Mouse (Mus musculus): ENCODE results near the gene Gm8247. TPM values are rescaled to one million over a fixed set of nuclear protein-coding genes. Genes with fewer than 3 reads are reported as not detected.
"Not testable (repeated sequence)": the region's sequence is repeated elsewhere in the genome, so short reads cannot be mapped to it uniquely, and the experiment has no call there.

Gene Gm8247
- polyA plus RNA-seq (2011; ENCODE audit: insufficient read length, low read depth, missing spikeins), result not detected in 2 replicates

GRCm38 (mm10) chr14:44582853-44583252 lies at the start of gene Gm8247:
Gm8247 (plus strand) TSS chr14:44583153.
- not testable (repeated sequence) for H3K27ac ChIP-seq (ENCODE audit: insufficient read depth, low read length); H3K4me3 ChIP-seq (ENCODE audit: insufficient read depth, low read length); H3K4me1 ChIP-seq (ENCODE audit: control insufficient read depth, insufficient read depth, low read length)

GRCm38 (mm10) chr14:44547961-44548360 lies 35.0 kb upstream of the Gm8247 start:
- H3K27ac ChIP-seq (ENCODE audit: insufficient read depth, low read length); H3K4me3 ChIP-seq (ENCODE audit: insufficient read depth, low read length); H3K4me1 ChIP-seq (ENCODE audit: control insufficient read depth, insufficient read depth, low read length): not testable (repeated sequence)

GRCm38 (mm10) chr14:44591765-44592164 lies 8.8 kb downstream of the Gm8247 start:
- H3K4me3 ChIP-seq (ENCODE audit: insufficient read depth, low read length); H3K4me1 ChIP-seq (ENCODE audit: control insufficient read depth, insufficient read depth, low read length); H3K27ac ChIP-seq (ENCODE audit: insufficient read depth, low read length): not testable (repeated sequence)

GRCm38 (mm10) chr14:44627737-44628136 lies 44.8 kb downstream of the Gm8247 start, which contains the start of gene Gm5624:
Gm5624 (minus strand) TSS chr14:44627938.
- not testable (repeated sequence) for H3K27ac ChIP-seq (ENCODE audit: insufficient read depth, low read length); H3K4me1 ChIP-seq (ENCODE audit: control insufficient read depth, insufficient read depth, low read length); H3K4me3 ChIP-seq (ENCODE audit: insufficient read depth, low read length)

Other genes with a start within 250 kb of the Gm8247 start
- not detected in 2 replicates for gene Gm5930, start 244.6 kb upstream of the Gm8247 start, polyA plus RNA-seq (2011; ENCODE audit: insufficient read length, low read depth, missing spikeins)
- not detected in 2 replicates for gene Gm8229, start 217.8 kb upstream of the Gm8247 start, polyA plus RNA-seq (2011; ENCODE audit: insufficient read length, low read depth, missing spikeins)
- gene Gm3371, start 172.5 kb upstream of the Gm8247 start, polyA plus RNA-seq (2011; ENCODE audit: insufficient read length, low read depth, missing spikeins), result not detected in 2 replicates
- not detected in 2 replicates for gene Gm8232, start 149.5 kb upstream of the Gm8247 start, polyA plus RNA-seq (2011; ENCODE audit: insufficient read length, low read depth, missing spikeins)
- gene BC061237, start 90.7 kb upstream of the Gm8247 start, polyA plus RNA-seq (2011; ENCODE audit: insufficient read length, low read depth, missing spikeins), result not detected in 2 replicates
- gene Gm17093, start 64.9 kb upstream of the Gm8247 start, polyA plus RNA-seq (2011; ENCODE audit: insufficient read length, low read depth, missing spikeins), result not detected in 2 replicates
- gene Gm5624, start 44.8 kb downstream of the Gm8247 start, polyA plus RNA-seq (2011; ENCODE audit: insufficient read length, low read depth, missing spikeins), result not detected in 2 replicates
- gene Gm8257, start 123.3 kb downstream of the Gm8247 start, polyA plus RNA-seq (2011; ENCODE audit: insufficient read length, low read depth, missing spikeins), result not detected in 2 replicates
- not detected in 2 replicates for gene Gm8267, start 167.2 kb downstream of the Gm8247 start, polyA plus RNA-seq (2011; ENCODE audit: insufficient read length, low read depth, missing spikeins)

All from embryonic fibroblast, embryonic 13.5 days (primary cell).